Mouse (Mus musculus) olfactory bulb, adult 2 months (tissue): ENCODE results near the gene 4933428G20Rik. TPM values are rescaled to one million over a fixed set of nuclear protein-coding genes. Genes with fewer than 3 reads are reported as not detected.

Source experiments
- H3K27ac ChIP-seq: fragments of 200-500 bp; 2 replicates; pipeline ENCODE4 v1.5.1; 2012; ENCODE audit warnings: low read depth, low read length; ENCODE audit not compliant: insufficient read depth
- H3K4me1 ChIP-seq: fragments of 200-500 bp; 2 replicates; pipeline ENCODE4 v1.6.1; 2012; ENCODE audit warnings: low read length; ENCODE audit not compliant: control insufficient read depth, insufficient read depth
- H3K4me3 ChIP-seq: fragments of 200-500 bp; 2 replicates; pipeline ENCODE4 v1.5.1; 2012; ENCODE audit warnings: mild to moderate bottlenecking, low read depth, low read length, moderate library complexity; ENCODE audit not compliant: insufficient read depth
- CTCF ChIP-seq: fragments of 200-500 bp; IDR thresholded peaks from 2 replicates; pipeline ENCODE4 v1.5.1; 2012; ENCODE audit warnings: low read depth, mild to moderate bottlenecking, low read length, moderate library complexity; ENCODE audit not compliant: insufficient read depth
- POLR2A ChIP-seq: fragments of 200-500 bp; IDR thresholded peaks from 2 replicates; pipeline ENCODE4 v1.6.1; 2012; ENCODE audit warnings: mild to moderate bottlenecking, low read depth, low read length, moderate library complexity; ENCODE audit not compliant: insufficient read depth
- WGBS: fragments of 180-500 bp; shearing (Covaris S2); methylation state at CpG from one replicate; pipeline ENCODE4 v1.1.7; 2018; 5-methylcytosine and 5-hydroxymethylcytosine counted together
- polyA plus RNA-seq: library from polyadenylated mRNA; stranded (reverse); fragments of >200 nt; gene quantifications from 2 replicates; pipeline ENCODE4 v1.2.4, GENCODE M21; 2012; ENCODE audit warnings: low replicate concordance; ENCODE audit not compliant: missing spikeins, insufficient read depth, insufficient read length

The 4933428G20Rik gene
- polyA plus RNA-seq, 1 experiment, result not detected

GRCm38 (mm10) chr11:97523827-97524261, 23.7 kb upstream of the 4933428G20Rik start:
- no peak for TF ChIP-seq POLR2A
- WGBS, result 0% methylated on average over 1 of the region's 1 CpGs
- H3K27ac ChIP-seq, result peak overlapping the region; percentile 48; the same call in 1 of the 2 replicates
- H3K4me3 ChIP-seq, result no peak overlapping the region
- peaks cover 18% of the 10 kb centered on the region for H3K4me1 ChIP-seq

- TF ChIP-seq POLR2A (no peak), CTCF (no peak)
- 82% methylated on average over 14 of the region's 14 CpGs for WGBS
Measured at GRCm38 (mm10) chr11:97523107-97523506, 23.0 kb upstream of the 4933428G20Rik start.

GRCm38 (mm10) chr11:97521741-97522474, 21.8 kb upstream of the 4933428G20Rik start:
- Histone ChIP-seq H3K4me1 (peaks cover 18% of the 10 kb centered on the region), H3K4me3 (no peak overlapping the region), H3K27ac (no peak overlapping the region)
- TF ChIP-seq CTCF, result no peak
- TF ChIP-seq POLR2A, result no peak
- 77% methylated on average over 29 of the region's 29 CpGs for WGBS

More at GRCm38 (mm10) chr11:97523107-97523506, 23.0 kb upstream of the 4933428G20Rik start:
- Histone ChIP-seq H3K4me1 (peaks cover 18% of the 10 kb centered on the region), H3K4me3 (no peak overlapping the region), H3K27ac (no peak overlapping the region)

- TF ChIP-seq POLR2A (no peak), CTCF (no peak)
- Histone ChIP-seq H3K4me3 (no peak overlapping the region), H3K4me1 (peaks cover 18% of the 10 kb centered on the region), H3K27ac (no peak overlapping the region)
- 97% methylated on average over 7 of the region's 7 CpGs for WGBS
Measured at GRCm38 (mm10) chr11:97520541-97520940, 20.4 kb upstream of the 4933428G20Rik start.

- Histone ChIP-seq H3K4me1 (peaks cover 20% of the 10 kb centered on the region), H3K27ac (no peak overlapping the region), H3K4me3 (no peak overlapping the region)
- WGBS, result 88% methylated on average over 3 of the region's 3 CpGs
- no peak for TF ChIP-seq POLR2A
- TF ChIP-seq CTCF, result no peak
Measured at GRCm38 (mm10) chr11:97513066-97513465, 12.9 kb upstream of the 4933428G20Rik start.

GRCm38 (mm10) chr11:97512511-97512910, 12.4 kb upstream of the 4933428G20Rik start:
- TF ChIP-seq POLR2A, result no peak
- no peak for TF ChIP-seq CTCF
- WGBS, result 60% methylated on average over 6 of the region's 6 CpGs
- H3K4me1 ChIP-seq, result peaks cover 20% of the 10 kb centered on the region
- no peak overlapping the region for H3K27ac ChIP-seq
- no peak overlapping the region for H3K4me3 ChIP-seq

GRCm38 (mm10) chr11:97511661-97512369, 11.7 kb upstream of the 4933428G20Rik start:
- Histone ChIP-seq H3K4me3 (no peak overlapping the region), H3K27ac (no peak overlapping the region), H3K4me1 (peaks cover 20% of the 10 kb centered on the region)
- no peak for TF ChIP-seq POLR2A
- no peak for TF ChIP-seq CTCF
- 50% methylated on average over 13 of the region's 13 CpGs for WGBS

GRCm38 (mm10) chr11:97510966-97511660, 11.0 kb upstream of the 4933428G20Rik start:
- WGBS, result 39% methylated on average over 10 of the region's 10 CpGs
- peaks cover 23% of the 10 kb centered on the region for H3K4me1 ChIP-seq
- no peak overlapping the region for H3K4me3 ChIP-seq
- no peak overlapping the region for H3K27ac ChIP-seq
- TF ChIP-seq POLR2A (no peak), CTCF (peak; percentile 47; the same call in 1 of the 2 replicates)
